Mouse (Mus musculus): Measurements from ENCODE around the gene C130050O18Rik. TPM values are rescaled to one million over a fixed set of nuclear protein-coding genes. Genes with fewer than 3 reads are reported as not detected.
A peak's percentile ranks its signal among the peaks of the same experiment; 100 is the strongest.

C130050O18Rik gene
- polyA plus RNA-seq, 1 experiment from 2014 or later = 1.9 TPM

DNA sequence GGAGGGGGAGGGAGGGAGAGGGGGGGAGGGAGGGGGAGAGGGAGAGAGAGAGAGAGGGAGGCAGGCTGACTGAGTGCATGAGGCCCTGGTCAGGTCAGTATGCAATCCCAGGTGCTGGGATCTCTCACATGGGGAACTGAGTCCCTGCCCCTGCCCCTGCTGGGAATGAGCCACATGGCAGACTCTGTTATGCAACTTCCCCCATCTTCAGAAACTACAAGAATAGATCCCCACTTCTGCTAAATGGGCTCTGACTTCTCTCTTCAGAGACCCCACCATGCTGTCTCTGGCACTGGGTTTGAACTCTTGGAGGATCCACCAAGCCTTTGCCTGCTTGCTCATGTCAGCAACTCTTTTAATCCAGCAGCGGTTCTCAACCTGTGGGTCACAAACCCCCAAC, 39.3 kb upstream of the C130050O18Rik start:
- ATAC-seq (no peak), DNase-seq (peak; percentile 48)
- peak overlapping the region; percentile 67 for H3K27ac ChIP-seq (ENCODE audit: low read depth)
- H3K9ac ChIP-seq (replicated peaks) = no peak overlapping the region
- 65% methylated on average over 1 of the region's 1 CpGs for WGBS (ENCODE audit: insufficient replicate concordance)
- TF ChIP-seq CTCF (IDR thresholded peaks at IDR 0.05; ENCODE audit: low read depth) = no peak
- no peak for TF ChIP-seq EP300 (IDR thresholded peaks at IDR 0.05; ENCODE audit: low read depth)
- H3K4me2 ChIP-seq (ENCODE audit: low read depth, low read length) = no peak overlapping the region
- peaks cover 64% of the 10 kb centered on the region for H3K4me1 ChIP-seq (ENCODE audit: insufficient read depth)
- H3K27me3 ChIP-seq (ENCODE audit: insufficient read depth, low read length) = no peaks in the 10 kb centered on the region
- H3K9me3 ChIP-seq (ENCODE audit: low read length) = no peaks in the 10 kb centered on the region
- no peaks in the 10 kb centered on the region for H3K36me3 ChIP-seq (replicated peaks; ENCODE audit: insufficient read depth, low read length)
- no peak overlapping the region for H3K4me3 ChIP-seq (ENCODE audit: low read depth, low read length)

GRCm38 (mm10) chr5:139366484-139366883, 38.6 kb upstream of the C130050O18Rik start:
- ATAC-seq (peak; percentile 16; the same call in 1 of the 2 replicates), DNase-seq (peak; percentile 56)
- Histone ChIP-seq H3K4me3 (ENCODE audit: low read depth, low read length) (no peak overlapping the region), H3K27ac (ENCODE audit: low read depth) (peak overlapping the region; percentile 67), H3K4me1 (ENCODE audit: insufficient read depth) (peaks cover 69% of the 10 kb centered on the region), H3K9me3 (ENCODE audit: low read length) (no peaks in the 10 kb centered on the region), H3K27me3 (ENCODE audit: insufficient read depth, low read length) (no peaks in the 10 kb centered on the region), H3K36me3 (replicated peaks; ENCODE audit: insufficient read depth, low read length) (no peaks in the 10 kb centered on the region), H3K4me2 (ENCODE audit: low read depth, low read length) (no peak overlapping the region), H3K9ac (replicated peaks) (0 out of 2 replicates have a peak overlapping the region, but pooled peaks have one; percentile 16)
- TF ChIP-seq EP300 (IDR thresholded peaks at IDR 0.05; ENCODE audit: low read depth) = no peak
- no peak for TF ChIP-seq CTCF (IDR thresholded peaks at IDR 0.05; ENCODE audit: low read depth)
- WGBS (ENCODE audit: insufficient replicate concordance) = 73% methylated on average over 11 of the region's 11 CpGs

- Histone ChIP-seq H3K4me2 (ENCODE audit: low read depth, low read length) (peak overlapping the region; percentile 15; the same call in 1 of the 2 replicates), H3K4me3 (ENCODE audit: low read depth, low read length) (no peak overlapping the region), H3K9ac (replicated peaks) (peak overlapping the region; percentile 3; the same call in 1 of the 2 replicates), H3K27ac (ENCODE audit: low read depth) (peak overlapping the region; percentile 96), H3K9me3 (ENCODE audit: low read length) (no peaks in the 10 kb centered on the region), H3K4me1 (ENCODE audit: insufficient read depth) (peaks cover 77% of the 10 kb centered on the region), H3K36me3 (replicated peaks; ENCODE audit: insufficient read depth, low read length) (no peaks in the 10 kb centered on the region), H3K27me3 (ENCODE audit: insufficient read depth, low read length) (no peaks in the 10 kb centered on the region)
- TF ChIP-seq EP300 (IDR thresholded peaks at IDR 0.05; ENCODE audit: low read depth) (no peak), CTCF (IDR thresholded peaks at IDR 0.05; ENCODE audit: low read depth) (no peak)
- DNase-seq (no peak), ATAC-seq (no peak)
- 66% methylated on average over 4 of the region's 4 CpGs for WGBS (ENCODE audit: insufficient replicate concordance)
Measured at GRCm38 (mm10) chr5:139367884-139368458, 37.1 kb upstream of the C130050O18Rik start.

DNA sequence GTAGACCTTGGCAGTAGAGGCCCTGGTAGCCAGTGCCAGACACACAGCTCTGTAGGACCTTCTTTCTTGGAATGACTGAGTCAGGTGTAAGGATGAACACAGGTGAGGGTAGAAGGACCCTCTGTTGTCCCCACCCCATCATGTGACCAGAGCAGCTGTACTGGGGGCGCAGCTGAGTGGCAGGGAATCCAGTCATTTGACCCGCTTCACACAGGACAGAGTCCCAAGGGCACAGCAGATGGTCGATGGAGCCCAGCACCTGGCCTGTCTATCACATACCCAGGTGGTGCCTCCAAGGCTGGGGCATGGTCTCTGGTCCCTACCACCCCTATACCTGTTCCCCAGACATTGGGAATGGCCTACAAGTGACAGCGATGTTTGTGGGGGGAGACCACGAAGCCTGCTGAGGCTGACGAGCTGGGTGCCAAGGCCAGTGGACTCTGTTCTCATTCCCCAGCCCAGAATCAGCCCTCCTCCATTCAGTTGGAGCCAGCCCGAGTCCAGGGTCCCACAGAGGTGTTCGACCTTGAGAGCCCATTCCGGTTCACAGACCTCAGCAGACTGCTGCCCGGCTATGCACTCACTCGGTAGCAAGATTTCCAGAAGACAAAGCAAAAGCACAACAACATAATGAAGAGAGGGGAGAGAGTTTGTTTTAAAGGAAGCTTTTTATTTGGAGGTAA, 36.3 kb upstream of the C130050O18Rik start:
- Histone ChIP-seq H3K4me2 (ENCODE audit: low read depth, low read length) (peak overlapping the region; percentile 15; the same call in 1 of the 2 replicates), H3K27me3 (ENCODE audit: insufficient read depth, low read length) (no peaks in the 10 kb centered on the region), H3K4me3 (ENCODE audit: low read depth, low read length) (no peak overlapping the region), H3K36me3 (replicated peaks; ENCODE audit: insufficient read depth, low read length) (no peaks in the 10 kb centered on the region), H3K27ac (ENCODE audit: low read depth) (peak overlapping the region; percentile 96), H3K4me1 (ENCODE audit: insufficient read depth) (peaks cover 83% of the 10 kb centered on the region), H3K9me3 (ENCODE audit: low read length) (no peaks in the 10 kb centered on the region), H3K9ac (replicated peaks) (peak overlapping the region; percentile 3; the same call in 1 of the 2 replicates)
- peak; percentile 44 for DNase-seq
- peak; percentile 11; the same call in 1 of the 2 replicates for ATAC-seq
- TF ChIP-seq CTCF (IDR thresholded peaks at IDR 0.05; ENCODE audit: low read depth) = no peak
- TF ChIP-seq EP300 (IDR thresholded peaks at IDR 0.05; ENCODE audit: low read depth) = no peak
- 70% methylated on average over 11 of the region's 11 CpGs for WGBS (ENCODE audit: insufficient replicate concordance)

GRCm38 (mm10) chr5:139370336-139370735, 34.7 kb upstream of the C130050O18Rik start:
- Histone ChIP-seq H3K36me3 (replicated peaks; ENCODE audit: insufficient read depth, low read length) (no peaks in the 10 kb centered on the region), H3K9me3 (ENCODE audit: low read length) (no peaks in the 10 kb centered on the region), H3K27me3 (ENCODE audit: insufficient read depth, low read length) (no peaks in the 10 kb centered on the region), H3K4me1 (ENCODE audit: insufficient read depth) (peaks cover 77% of the 10 kb centered on the region), H3K4me3 (ENCODE audit: low read depth, low read length) (peak overlapping the region; percentile 64; the same call in 1 of the 2 replicates), H3K4me2 (ENCODE audit: low read depth, low read length) (peak overlapping the region; percentile 84), H3K9ac (replicated peaks) (peak overlapping the region; percentile 93), H3K27ac (ENCODE audit: low read depth) (peak overlapping the region; percentile 96)
- 74% methylated on average over 6 of the region's 6 CpGs for WGBS (ENCODE audit: insufficient replicate concordance)
- no peak for TF ChIP-seq EP300 (IDR thresholded peaks at IDR 0.05; ENCODE audit: low read depth)
- TF ChIP-seq CTCF (IDR thresholded peaks at IDR 0.05; ENCODE audit: low read depth) = no peak
- ATAC-seq (no peak), DNase-seq (no peak)

DNA sequence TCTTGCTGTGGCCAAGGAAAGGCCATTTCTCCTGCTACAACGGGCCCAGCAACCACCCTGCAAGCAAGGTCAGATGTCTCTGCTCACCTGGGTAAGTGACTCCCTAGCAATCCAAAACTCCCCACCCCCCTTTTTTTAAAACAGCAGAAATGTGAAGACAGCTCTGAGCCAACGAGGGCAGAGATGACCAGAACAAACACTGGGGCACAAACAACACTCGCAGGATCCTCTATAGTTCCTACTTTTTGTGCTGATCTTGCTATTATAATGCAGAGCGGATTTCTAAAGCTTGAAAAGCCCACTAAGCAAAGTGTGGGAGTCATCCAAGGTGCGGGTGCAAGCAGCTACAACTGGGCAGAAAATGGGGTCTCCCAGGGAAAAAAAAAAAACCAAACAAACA, 34.0 kb upstream of the C130050O18Rik start:
- Histone ChIP-seq H3K4me1 (ENCODE audit: insufficient read depth) (peaks cover 73% of the 10 kb centered on the region), H3K4me2 (ENCODE audit: low read depth, low read length) (peak overlapping the region; percentile 84), H3K36me3 (replicated peaks; ENCODE audit: insufficient read depth, low read length) (no peaks in the 10 kb centered on the region), H3K27ac (ENCODE audit: low read depth) (peak overlapping the region; percentile 96), H3K9ac (replicated peaks) (peak overlapping the region; percentile 93), H3K27me3 (ENCODE audit: insufficient read depth, low read length) (no peaks in the 10 kb centered on the region), H3K4me3 (ENCODE audit: low read depth, low read length) (peak overlapping the region; percentile 64), H3K9me3 (ENCODE audit: low read length) (no peaks in the 10 kb centered on the region)
- DNase-seq = no peak
- TF ChIP-seq EP300 (IDR thresholded peaks at IDR 0.05; ENCODE audit: low read depth) (no peak), CTCF (IDR thresholded peaks at IDR 0.05; ENCODE audit: low read depth) (no peak)
- ATAC-seq = no peak
- 50% methylated on average over 5 of the region's 5 CpGs for WGBS (ENCODE audit: insufficient replicate concordance)

Measured in liver, postnatal 0 days (tissue).